Mouse (Mus musculus) frontal cortex, postnatal 36 days (tissue): ENCODE results near the gene Gm20388.

Source experiments
- DNase-seq, 2 experiments: peaks; one replicate each; pipeline ENCODE4 v3.0.0; 2022; ENCODE audit warnings: low spot score in 2 of 2

The Gm20388 gene

GRCm38 (mm10) chr8:121621879-121622278 lies 1711.2 kb downstream of the Gm20388 start:
- DNase-seq: no peak

GRCm38 (mm10) chr8:121623043-121623442 lies 1712.4 kb downstream of the Gm20388 start:
- DNase-seq: peak in 1 of 2 experiments; percentile 43

- DNase-seq: no peak
These were observed 1718.0 kb downstream of the Gm20388 start for GRCm38 (mm10) chr8:121628681-121629080.

GRCm38 (mm10) chr8:121631645-121632071 lies 1721.0 kb downstream of the Gm20388 start:
- DNase-seq: no peak

- DNase-seq: no peak
These were observed 1721.8 kb downstream of the Gm20388 start for GRCm38 (mm10) chr8:121632401-121632800.

GRCm38 (mm10) chr8:121635534-121635933 lies 1724.9 kb downstream of the Gm20388 start:
- DNase-seq: no peak

GRCm38 (mm10) chr8:121636180-121636579 lies 1725.5 kb downstream of the Gm20388 start:
- no peak for DNase-seq

- no peak for DNase-seq
These were observed 1732.2 kb downstream of the Gm20388 start for GRCm38 (mm10) chr8:121642804-121643203.

- DNase-seq: no peak
These were observed 1732.7 kb downstream of the Gm20388 start for GRCm38 (mm10) chr8:121643384-121643783.

GRCm38 (mm10) chr8:121647511-121648215 lies 1737.0 kb downstream of the Gm20388 start:
- no peak for DNase-seq

- DNase-seq: no peak
These were observed 1737.8 kb downstream of the Gm20388 start for GRCm38 (mm10) chr8:121648451-121648850.

GRCm38 (mm10) chr8:121649423-121649822 lies 1738.8 kb downstream of the Gm20388 start:
- no peak for DNase-seq

GRCm38 (mm10) chr8:121649904-121650303 lies 1739.3 kb downstream of the Gm20388 start:
- no peak for DNase-seq

- DNase-seq: no peak
These were observed 1740.0 kb downstream of the Gm20388 start for GRCm38 (mm10) chr8:121650389-121651307.

GRCm38 (mm10) chr8:121651308-121651873 lies 1740.8 kb downstream of the Gm20388 start:
- DNase-seq: no peak

GRCm38 (mm10) chr8:121651874-121652361 lies 1741.3 kb downstream of the Gm20388 start:
- DNase-seq: peak; percentile 47 to 60

GRCm38 (mm10) chr8:121652774-121653323 lies 1742.2 kb downstream of the Gm20388 start, which contains the start of gene Zcchc14:
Gene Zcchc14, minus strand, starts transcription at chr8:121652901.
- peak; percentile 96 to 98 for DNase-seq

GRCm38 (mm10) chr8:121653340-121654019 lies 1742.8 kb downstream of the Gm20388 start:
- DNase-seq: no peak

- no peak for DNase-seq
These were observed 1743.5 kb downstream of the Gm20388 start for GRCm38 (mm10) chr8:121654131-121654530.

- no peak for DNase-seq
These were observed 1744.4 kb downstream of the Gm20388 start for GRCm38 (mm10) chr8:121654966-121655494.

- DNase-seq: no peak
These were observed 1750.0 kb downstream of the Gm20388 start for GRCm38 (mm10) chr8:121660602-121661001.
